In the genomic region with DNA sequence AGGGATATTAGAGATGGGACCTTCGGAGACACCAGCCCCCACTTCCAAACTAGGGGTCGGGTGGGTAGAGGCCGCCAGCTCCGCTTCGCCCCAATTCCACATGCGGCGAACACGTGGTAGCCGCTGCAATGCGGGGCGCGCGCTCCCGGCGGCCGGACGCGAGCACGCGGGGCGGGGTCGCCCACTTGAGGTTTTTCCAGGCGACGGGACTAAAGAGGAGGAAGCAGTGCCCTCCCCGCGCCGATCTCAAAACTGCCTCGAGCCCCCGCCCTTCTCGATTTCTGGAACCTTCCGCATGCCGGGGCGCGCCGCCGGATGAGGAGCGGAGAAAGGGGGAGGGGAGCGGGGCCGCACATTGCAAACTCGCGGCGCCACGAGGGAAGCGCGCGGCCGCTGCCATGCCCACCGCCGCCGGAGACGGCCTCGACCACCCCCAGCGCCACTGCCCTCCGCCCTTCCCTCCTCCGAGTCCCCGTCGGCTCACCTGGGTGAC, we compare ENCODE assay signal across 7 mouse cellular contexts. TPM values are rescaled to one million over a fixed set of nuclear protein-coding genes. Genes with fewer than 3 reads are reported as not detected.
A peak's percentile ranks its signal among the peaks of the same experiment; 100 is the strongest.
DNase-seq lines count a peak whose midpoint lies in the region; ATAC-seq and TF ChIP-seq lines count a peak whose summit lies in the region.

No protein-coding gene starts in this region.

- H3K9ac ChIP-seq in embryonic facial prominence, embryonic 11.5 days (replicated peaks; ENCODE audit: low read length): peak overlapping the region; percentile 100
- peak overlapping the region; percentile 99 for H3K9ac ChIP-seq in limb, embryonic 13.5 days
- H3K9ac ChIP-seq in midbrain, embryonic 16.5 days (ENCODE audit: low read depth, low read length): peak overlapping the region; percentile 100

- peak overlapping the region; percentile 70 for H3K4me2 ChIP-seq in embryonic facial prominence, embryonic 11.5 days (ENCODE audit: low read depth, low read length)
- H3K4me2 ChIP-seq in limb, embryonic 13.5 days (replicated peaks): peak overlapping the region; percentile 85
- peak overlapping the region; percentile 95 for H3K4me2 ChIP-seq in midbrain, embryonic 16.5 days (ENCODE audit: low read length)

- peak overlapping the region; percentile 100 for H3K27ac ChIP-seq in embryonic facial prominence, embryonic 11.5 days (replicated peaks; ENCODE audit: low read depth, low read length)
- peak overlapping the region; percentile 99 for H3K27ac ChIP-seq in limb, embryonic 13.5 days
- H3K27ac ChIP-seq in midbrain, embryonic 16.5 days (ENCODE audit: low read length): peak overlapping the region; percentile 100
- peak overlapping the region; percentile 100 for H3K27ac ChIP-seq in spleen, adult 2 months (ENCODE audit: insufficient read depth, low read length)

- no peaks in the 10 kb centered on the region for H3K27me3 ChIP-seq in embryonic facial prominence, embryonic 11.5 days (ENCODE audit: control insufficient read depth, insufficient read depth, low read length)
- no peaks in the 10 kb centered on the region for H3K27me3 ChIP-seq in limb, embryonic 13.5 days
- H3K27me3 ChIP-seq in midbrain, embryonic 16.5 days (ENCODE audit: control insufficient read depth, insufficient read depth, low read depth, low read length): no peaks in the 10 kb centered on the region
- no peaks in the 10 kb centered on the region for H3K27me3 ChIP-seq in spleen, adult 2 months (ENCODE audit: control insufficient read depth, insufficient read depth, low read length)

- TF ChIP-seq CTCF in spleen, adult 2 months (IDR thresholded peaks at IDR 0.05; ENCODE audit: extremely low read depth, insufficient read depth, insufficient read length, insufficient replicate concordance): no peak

- no peaks in the 10 kb centered on the region for H3K9me3 ChIP-seq in embryonic facial prominence, embryonic 11.5 days (replicated peaks; ENCODE audit: control insufficient read depth, low read length)
- H3K9me3 ChIP-seq in limb, embryonic 13.5 days: no peaks in the 10 kb centered on the region
- H3K9me3 ChIP-seq in midbrain, embryonic 16.5 days (replicated peaks; ENCODE audit: control insufficient read depth, low read length, poor library complexity, severe bottlenecking): no peaks in the 10 kb centered on the region

- peak; percentile 95 for DNase-seq in adrenal gland, postnatal 14 days
- DNase-seq in embryonic facial prominence, embryonic 11.5 days (ENCODE audit: low spot score): peak; percentile 84
- peak; percentile 95 to 96 for DNase-seq in heart, adult 18-20 months
- DNase-seq in kidney, adult 8-10 months: peak; percentile 89 to 90
- peak; percentile 72 to 89 for DNase-seq in spleen, adult 2 months (ENCODE audit: low read depth in 1 of 2, low spot score in 2 of 2)

- H3K4me1 ChIP-seq in embryonic facial prominence, embryonic 11.5 days (ENCODE audit: control insufficient read depth, insufficient read depth, low read length): 0 out of 2 replicates have a peak, but pooled peaks cover 2% of the 10 kb centered on the region
- H3K4me1 ChIP-seq in limb, embryonic 13.5 days: peaks cover 41% of the 10 kb centered on the region
- peaks cover 34% of the 10 kb centered on the region for H3K4me1 ChIP-seq in midbrain, embryonic 16.5 days (ENCODE audit: control insufficient read depth, insufficient read depth, low read length)
- peaks cover 5% of the 10 kb centered on the region; the same call in 1 of the 2 replicates for H3K4me1 ChIP-seq in spleen, adult 2 months (ENCODE audit: control insufficient read depth, insufficient read depth, insufficient read length)

- under 1% methylated on average over 40 of the region's 57 CpGs for WGBS in embryonic facial prominence, embryonic 11.5 days
- under 1% methylated on average over 57 of the region's 57 CpGs for WGBS in limb, embryonic 13.5 days
- WGBS in midbrain, embryonic 16.5 days: under 1% methylated on average over 55 of the region's 57 CpGs
- WGBS in spleen, adult 2 months: under 1% methylated on average over 56 of the region's 57 CpGs

- H3K36me3 ChIP-seq in embryonic facial prominence, embryonic 11.5 days (replicated peaks; ENCODE audit: control insufficient read depth, insufficient read depth, low read depth, low read length): peaks cover 12% of the 10 kb centered on the region; the same call in 1 of the 2 replicates
- H3K36me3 ChIP-seq in limb, embryonic 13.5 days: peaks cover 34% of the 10 kb centered on the region
- peaks cover 19% of the 10 kb centered on the region for H3K36me3 ChIP-seq in midbrain, embryonic 16.5 days (ENCODE audit: control insufficient read depth, insufficient read depth, low read length)
- peaks cover 22% of the 10 kb centered on the region for H3K36me3 ChIP-seq in spleen, adult 2 months (ENCODE audit: control insufficient read depth, insufficient read depth, low read length)

- ATAC-seq in embryonic facial prominence, embryonic 11.5 days (replicated peaks; ENCODE audit: insufficient number of reproducible peaks, low FRiP score, low TSS enrichment, low read depth): peak; percentile 11
- ATAC-seq in limb, embryonic 13.5 days (ENCODE audit: low FRiP score, low read depth): peak; percentile 42
- ATAC-seq in midbrain, embryonic 16.5 days: peak; percentile 47

- no peak; the same call in 1 of the 2 replicates for TF ChIP-seq POLR2A in spleen, adult 2 months (IDR thresholded peaks at IDR 0.05; ENCODE audit: low read depth, low read length)

- H3K4me3 ChIP-seq in embryonic facial prominence, embryonic 11.5 days (ENCODE audit: low read depth, low read length): peak overlapping the region; percentile 99
- peak overlapping the region; percentile 89 for H3K4me3 ChIP-seq in limb, embryonic 13.5 days
- H3K4me3 ChIP-seq in midbrain, embryonic 16.5 days (ENCODE audit: low read depth, low read length): peak overlapping the region; percentile 99
- H3K4me3 ChIP-seq in spleen, adult 2 months (ENCODE audit: extremely low read depth, insufficient read depth, insufficient read length): peak overlapping the region; percentile 99

RNA-seq across cellular contexts. Expression of a gene that starts 0.5 kb away (rescaled TPM):
- total RNA-seq in adrenal gland, postnatal 14 days (2021): 257 TPM in 2 replicates
- 503 and 527 TPM in 2 replicates for polyA plus RNA-seq in embryonic facial prominence, embryonic 11.5 days (2014; fragmentation: Nextera tagmentation; extraction: Ambion mirVana)
- total RNA-seq in heart, adult 18-20 months (2021): 100 to 1,000 TPM; 130 to 166 TPM
- polyA plus RNA-seq in limb, embryonic 13.5 days (2015; fragmentation: Nextera tagmentation; extraction: Ambion mirVana): 426 and 435 TPM in 2 replicates
- polyA plus RNA-seq in midbrain, embryonic 16.5 days (2015; fragmentation: Nextera tagmentation; extraction: Ambion mirVana): 348 and 379 TPM in 2 replicates
- 45.0 and 50.9 TPM in 2 replicates for polyA plus RNA-seq in spleen, adult 2 months (2012; rRNA removed)

RNA-seq across cellular contexts. Expression of a gene that starts 24.8 kb away (rescaled TPM):
- 38.0 and 50.4 TPM in 2 replicates for total RNA-seq in adrenal gland, postnatal 14 days (2021)
- 12.4 and 15.7 TPM in 2 replicates for polyA plus RNA-seq in embryonic facial prominence, embryonic 11.5 days (2014; fragmentation: Nextera tagmentation; extraction: Ambion mirVana)
- total RNA-seq in heart, adult 18-20 months (2021): 10 to 100 TPM; 26.0 to 34.2 TPM
- polyA plus RNA-seq in limb, embryonic 13.5 days (2015; fragmentation: Nextera tagmentation; extraction: Ambion mirVana): 43.5 and 47.8 TPM in 2 replicates
- 14.3 and 15.2 TPM in 2 replicates for polyA plus RNA-seq in midbrain, embryonic 16.5 days (2015; fragmentation: Nextera tagmentation; extraction: Ambion mirVana)
- 7.3 and 7.6 TPM in 2 replicates for polyA plus RNA-seq in spleen, adult 2 months (2012; rRNA removed)

RNA-seq across cellular contexts. Expression of a gene that starts 48.4 kb away (rescaled TPM):
- 104 and 113 TPM in 2 replicates for total RNA-seq in adrenal gland, postnatal 14 days (2021)
- polyA plus RNA-seq in embryonic facial prominence, embryonic 11.5 days (2014; fragmentation: Nextera tagmentation; extraction: Ambion mirVana): 69.6 and 75.6 TPM in 2 replicates
- total RNA-seq in heart, adult 18-20 months (2021): 10 to 100 TPM; 70.0 to 79.6 TPM
- 143 and 146 TPM in 2 replicates for polyA plus RNA-seq in limb, embryonic 13.5 days (2015; fragmentation: Nextera tagmentation; extraction: Ambion mirVana)
- 15.3 and 16.0 TPM in 2 replicates for polyA plus RNA-seq in midbrain, embryonic 16.5 days (2015; fragmentation: Nextera tagmentation; extraction: Ambion mirVana)
- polyA plus RNA-seq in spleen, adult 2 months (2012; rRNA removed): 100 and 107 TPM in 2 replicates

RNA-seq across cellular contexts. Expression of a gene that starts 58.6 kb away (rescaled TPM):
- 33.9 and 40.5 TPM in 2 replicates for total RNA-seq in adrenal gland, postnatal 14 days (2021)
- polyA plus RNA-seq in embryonic facial prominence, embryonic 11.5 days (2014; fragmentation: Nextera tagmentation; extraction: Ambion mirVana): 13.5 and 15.8 TPM in 2 replicates
- 10 to 100 TPM; 48.9 to 61.5 TPM for total RNA-seq in heart, adult 18-20 months (2021)
- 21.1 and 22.6 TPM in 2 replicates for polyA plus RNA-seq in limb, embryonic 13.5 days (2015; fragmentation: Nextera tagmentation; extraction: Ambion mirVana)
- polyA plus RNA-seq in midbrain, embryonic 16.5 days (2015; fragmentation: Nextera tagmentation; extraction: Ambion mirVana): 12.0 and 16.4 TPM in 2 replicates
- 51.3 and 55.6 TPM in 2 replicates for polyA plus RNA-seq in spleen, adult 2 months (2012; rRNA removed)

Comparison
In these comparisons a context has a peak if more than half of its experiments do, and no peak if none do; other contexts are left out.
1. Peak in every context shown above with its lines: DNase-seq, ATAC-seq, H3K4me3 ChIP-seq and H3K27ac ChIP-seq.